Mouse (Mus musculus) left cerebral cortex, adult 9 months (tissue): ENCODE measurements at regions not wholly inside any gene's neighbourhood (a gene's known extent, or its start where the extent isn't known, plus 50 kb on each side); places are given as distances from the start of the nearest gene placed in this dataset.

Experiments
- DNase-seq, 2 experiments: peaks; one replicate each; pipeline ENCODE4 v3.0.0; 2022; ENCODE audit warnings: low spot score in 2 of 2

- no peak for DNase-seq
Measured at GRCm38 (mm10) chr9:100194604-100195444, 291.8 kb downstream of the Il20rb start.

GRCm38 (mm10) chr9:100194158-100194557, 292.4 kb downstream of the Il20rb start:
- no peak for DNase-seq

- no peak for DNase-seq
Measured at GRCm38 (mm10) chr9:100184081-100184480, 302.5 kb downstream of the Il20rb start.

GRCm38 (mm10) chr9:100176291-100176690, 300.3 kb upstream of the Sox14 start:
- peak in 1 of 2 experiments; percentile 2 for DNase-seq

GRCm38 (mm10) chr9:100166256-100166655, 290.3 kb upstream of the Sox14 start:
- DNase-seq, result peak in 1 of 2 experiments; percentile 11

- no peak for DNase-seq
Measured at GRCm38 (mm10) chr9:100161961-100162360, 286.0 kb upstream of the Sox14 start.
